Mouse (Mus musculus) B cell, adult (primary cell): Measurements from ENCODE around the gene Zfp28. TPM values are rescaled to one million over a fixed set of nuclear protein-coding genes. Genes with fewer than 3 reads are reported as not detected.

Experiments
- total RNA-seq: library from RNA; stranded (reverse); gene quantifications from 4 replicates; pipeline ENCODE4 v1.2.4, GENCODE M21; 2023; ENCODE audit not compliant: inconsistent age

The Zfp28 gene
- 3.7 to 6.1 TPM (median 4.8 TPM) in 4 replicates for total RNA-seq

DNA sequence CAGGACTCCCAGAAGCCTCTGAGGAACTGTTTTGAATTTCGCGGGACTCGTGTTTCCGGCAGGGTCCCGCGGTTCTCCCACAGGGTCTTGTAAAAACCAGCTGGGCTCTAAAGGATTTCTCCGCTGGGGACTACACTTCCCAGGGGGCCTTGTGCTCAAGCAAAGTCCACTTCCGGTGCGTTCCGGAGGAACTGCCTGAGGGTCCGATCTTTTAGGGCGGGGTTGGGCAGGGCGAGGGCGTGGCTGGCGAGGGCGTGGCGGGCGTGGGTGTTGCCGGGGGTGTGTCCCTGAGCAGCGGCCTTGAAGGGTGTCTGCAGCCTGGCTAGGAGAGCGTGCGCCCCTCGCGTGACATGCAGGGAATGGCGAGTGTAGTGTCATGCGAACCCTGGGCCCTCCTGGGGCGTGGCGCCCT lies at the start of gene Zfp28:
Gene Zfp28 (plus strand): TSS at position 252 of the 412 bp plus-strand sequence.

DNA sequence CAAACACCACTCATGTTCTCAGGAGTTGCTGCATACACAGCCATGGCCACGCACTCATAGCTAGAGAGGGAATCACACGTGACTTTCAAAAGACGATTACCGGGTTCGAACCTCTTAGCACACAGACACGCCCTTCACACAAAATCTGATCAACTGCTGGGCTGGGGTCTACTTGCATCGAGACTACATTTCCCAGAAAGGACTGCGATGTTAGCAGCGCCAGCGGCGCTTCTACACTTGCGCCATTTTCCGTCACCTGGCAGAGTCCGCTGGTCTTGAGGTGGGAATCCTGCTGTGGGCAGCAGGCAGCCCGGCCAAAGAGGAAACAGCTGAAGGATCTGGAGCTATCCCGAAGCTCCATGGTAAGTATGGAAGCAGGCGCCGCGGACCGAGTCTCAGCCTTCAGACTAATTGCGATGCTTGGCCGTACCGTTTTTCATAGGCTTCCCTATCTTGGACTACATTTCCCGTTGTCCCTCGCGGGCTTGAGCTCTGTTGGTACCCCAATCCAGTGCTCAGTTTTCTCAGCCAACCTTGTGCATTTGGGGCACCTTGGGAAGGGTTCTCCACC lies 39.5 kb upstream of the Zfp28 start, which contains the start of gene Gm3854:
Gene Gm3854 (plus strand): TSS at position 259 of the 571 bp plus-strand sequence.

DNA sequence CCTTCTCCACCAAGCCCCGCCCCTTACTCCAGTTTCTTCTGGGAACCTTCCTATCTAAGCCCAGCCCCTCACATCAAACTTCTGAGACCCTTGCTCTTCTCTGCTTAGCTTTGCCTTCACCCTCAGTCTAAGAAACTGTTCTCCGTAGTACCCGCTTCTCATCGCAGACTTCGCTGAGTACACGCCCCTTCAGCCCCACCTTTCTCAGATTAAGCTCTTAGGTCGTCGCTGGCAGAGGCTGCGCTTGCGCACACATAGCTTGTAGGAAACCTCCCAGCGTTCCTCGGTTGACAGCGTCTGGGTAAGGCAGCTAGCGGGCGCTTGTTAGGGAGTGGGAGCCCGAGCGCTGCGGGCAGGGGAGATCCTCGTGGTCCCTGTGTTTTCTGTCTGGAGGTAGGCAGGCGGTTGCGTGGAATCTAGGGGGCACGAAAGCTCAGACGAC lies 20.0 kb upstream of the Zfp28 start, which contains the start of gene Zfp78:
Gene Zfp78 (plus strand): TSS at position 234 of the 442 bp plus-strand sequence.

GRCm38 (mm10) chr7:6397996-6398975 lies 15.2 kb downstream of the Zfp28 start, which contains the start of gene Smim17:
Gene Smim17 (plus strand): TSS chr7:6398715.

DNA sequence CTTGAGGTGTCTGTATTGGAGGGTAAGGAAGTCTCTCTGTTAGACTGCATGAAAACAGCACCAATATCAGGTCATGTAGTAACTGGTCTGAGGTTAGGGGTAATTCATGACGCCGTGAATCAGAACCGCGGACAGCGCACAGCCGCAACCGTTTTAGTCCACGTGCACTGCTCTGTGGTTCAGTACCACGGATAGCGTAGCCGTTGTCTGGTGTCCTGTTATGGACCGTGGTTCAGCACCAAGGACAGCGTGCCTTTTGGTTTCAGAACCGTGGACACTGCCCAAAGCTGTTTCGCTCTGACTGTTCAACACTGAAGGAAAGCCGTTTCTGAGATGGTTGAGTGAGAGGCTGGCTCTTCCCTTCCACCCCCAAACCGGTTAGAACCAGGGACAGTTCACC lies 26.9 kb downstream of the Zfp28 start, which contains the start of gene Gm20715:
Gene Gm20715 (plus strand): TSS at position 235 of the 400 bp plus-strand sequence.

DNA sequence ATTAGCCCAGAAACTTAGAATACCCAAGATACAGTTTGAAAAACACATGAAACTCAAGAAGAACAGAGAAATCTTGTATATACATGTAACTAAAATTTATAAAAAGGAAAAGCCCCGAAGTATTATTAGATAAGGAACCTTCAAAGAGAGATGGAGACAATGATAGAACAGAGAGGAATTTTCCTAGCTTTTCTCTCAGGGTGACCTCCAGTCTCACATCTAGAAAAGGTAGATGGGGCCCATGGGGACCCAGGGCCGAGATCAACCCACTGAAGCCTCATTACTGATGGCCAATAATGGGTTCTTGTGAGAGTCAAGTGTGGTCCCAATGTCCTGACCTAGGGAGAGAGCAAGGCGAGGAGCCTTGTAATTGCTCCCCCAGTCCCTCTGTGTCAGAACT lies 55.3 kb downstream of the Zfp28 start, which contains the start of gene Olfr1344:
Gene Olfr1344 (plus strand): TSS at position 301 of the 400 bp plus-strand sequence.

Other genes starting within 250 kb of the Zfp28 start
- gene Zfp787, start 227.3 kb upstream of the Zfp28 start, total RNA-seq = 33.1 to 49.2 TPM (median 36.1 TPM) in 4 replicates
- 21.1 to 27.3 TPM (median 25.1 TPM) in 4 replicates for gene Zfp444, start 211.1 kb upstream of the Zfp28 start, total RNA-seq
- gene Galp, start 186.2 kb upstream of the Zfp28 start, total RNA-seq = not detected in 4 replicates
- not detected in 4 replicates for gene Zscan5b, start 161.0 kb upstream of the Zfp28 start, total RNA-seq
- gene Epp13, start 130.6 kb upstream of the Zfp28 start, total RNA-seq = not detected in 4 replicates
- gene Zfp667, start 96.7 kb upstream of the Zfp28 start, total RNA-seq = 7.2 to 8.5 TPM (median 7.8 TPM) in 4 replicates
- gene Zfp583, start 52.0 kb upstream of the Zfp28 start, total RNA-seq = 1.6 to 4.0 TPM (median 2.1 TPM) in 4 replicates
- gene Gm3854, start 39.5 kb upstream of the Zfp28 start, total RNA-seq = 0.48 to 0.99 TPM (median 0.68 TPM) in 4 replicates
- gene Zfp78, start 20.0 kb upstream of the Zfp28 start, total RNA-seq = 1.1 to 2.4 TPM (median 1.8 TPM) in 4 replicates
- not detected in 4 replicates for gene Smim17, start 15.4 kb downstream of the Zfp28 start, total RNA-seq
- gene Gm20715, start 27.0 kb downstream of the Zfp28 start, total RNA-seq = not detected in 4 replicates
- gene Olfr1344, start 55.4 kb downstream of the Zfp28 start, total RNA-seq = not detected in 4 replicates
- 0.09 to 0.16 TPM (median 0.15 TPM) in 3 of 4 replicates, not detected in the other for gene Olfr1336, start 72.9 kb downstream of the Zfp28 start, total RNA-seq
- not detected in 4 replicates for gene Olfr1346, start 83.8 kb downstream of the Zfp28 start, total RNA-seq
- gene Olfr5, start 103.6 kb downstream of the Zfp28 start, total RNA-seq = not detected in 4 replicates
- gene Olfr1347, start 116.5 kb downstream of the Zfp28 start, total RNA-seq = not detected in 4 replicates
- gene Olfr1348, start 125.5 kb downstream of the Zfp28 start, total RNA-seq = not detected in 4 replicates
- gene Olfr1349, start 139.7 kb downstream of the Zfp28 start, total RNA-seq = not detected in 4 replicates
- gene Olfr1350, start 181.5 kb downstream of the Zfp28 start, total RNA-seq = not detected in 4 replicates